Mouse (Mus musculus): Measurements from ENCODE around the gene Eif4g1. TPM values are rescaled to one million over a fixed set of nuclear protein-coding genes. Genes with fewer than 3 reads are reported as not detected.
A peak's percentile ranks its signal among the peaks of the same experiment; 100 is the strongest.

The Eif4g1 gene
- polyA plus RNA-seq, 1 experiment from 2014 or later = 129 TPM

DNA sequence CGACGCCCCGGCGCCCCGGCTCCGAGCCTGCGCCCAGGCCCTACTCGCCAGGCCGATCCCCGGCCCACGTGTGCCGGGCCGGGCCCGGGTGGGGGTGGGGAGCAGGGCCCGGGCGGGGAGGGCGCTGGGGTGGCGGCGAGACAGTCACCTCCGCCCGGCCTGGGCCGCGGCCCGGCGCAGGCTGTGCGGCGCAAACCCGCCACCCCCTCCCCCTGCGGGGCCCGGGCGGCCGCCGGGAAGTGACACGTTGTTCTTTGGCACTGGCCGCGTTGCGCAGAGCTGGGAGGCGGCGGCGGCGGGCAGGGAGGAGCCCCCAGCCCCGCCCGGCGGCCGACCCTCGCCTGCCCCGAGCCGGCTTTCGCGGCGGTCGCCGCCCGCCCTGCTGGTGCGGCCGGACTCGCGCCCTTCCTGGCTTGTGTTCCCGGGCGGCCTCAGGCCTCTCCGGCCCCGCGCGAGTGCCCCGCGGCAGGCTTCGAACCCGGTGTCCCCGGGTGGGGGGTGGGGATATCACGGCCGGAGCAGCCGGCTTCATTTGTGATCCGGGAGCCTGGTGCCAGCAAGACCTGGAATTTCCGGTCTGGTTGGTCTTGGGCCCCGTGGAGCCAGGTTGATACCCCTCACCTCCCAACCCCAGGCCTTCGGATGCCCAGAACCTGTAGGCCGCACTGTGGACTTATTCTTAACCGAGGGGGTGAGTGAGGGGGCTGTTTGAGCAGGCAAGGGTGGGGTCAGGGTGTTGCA lies 5.0 kb downstream of the Eif4g1 start:
- WGBS = under 1% methylated on average over 68 of the region's 78 CpGs
- peak overlapping the region; percentile 93 for H3K4me3 ChIP-seq
- no peaks in the 10 kb centered on the region for H3K9me3 ChIP-seq
- H3K9ac ChIP-seq = peak overlapping the region; percentile 99
- H3K36me3 ChIP-seq = peaks cover 41% of the 10 kb centered on the region
- H3K4me1 ChIP-seq = peaks cover 38% of the 10 kb centered on the region
- H3K27ac ChIP-seq (replicated peaks) = peak overlapping the region; percentile 97
- ATAC-seq (ENCODE audit: extremely low read depth, insufficient number of reproducible peaks, low FRiP score, low TSS enrichment) = peak; percentile 81
- peak overlapping the region; percentile 98 for H3K4me2 ChIP-seq
- H3K27me3 ChIP-seq (replicated peaks) = no peaks in the 10 kb centered on the region

DNA sequence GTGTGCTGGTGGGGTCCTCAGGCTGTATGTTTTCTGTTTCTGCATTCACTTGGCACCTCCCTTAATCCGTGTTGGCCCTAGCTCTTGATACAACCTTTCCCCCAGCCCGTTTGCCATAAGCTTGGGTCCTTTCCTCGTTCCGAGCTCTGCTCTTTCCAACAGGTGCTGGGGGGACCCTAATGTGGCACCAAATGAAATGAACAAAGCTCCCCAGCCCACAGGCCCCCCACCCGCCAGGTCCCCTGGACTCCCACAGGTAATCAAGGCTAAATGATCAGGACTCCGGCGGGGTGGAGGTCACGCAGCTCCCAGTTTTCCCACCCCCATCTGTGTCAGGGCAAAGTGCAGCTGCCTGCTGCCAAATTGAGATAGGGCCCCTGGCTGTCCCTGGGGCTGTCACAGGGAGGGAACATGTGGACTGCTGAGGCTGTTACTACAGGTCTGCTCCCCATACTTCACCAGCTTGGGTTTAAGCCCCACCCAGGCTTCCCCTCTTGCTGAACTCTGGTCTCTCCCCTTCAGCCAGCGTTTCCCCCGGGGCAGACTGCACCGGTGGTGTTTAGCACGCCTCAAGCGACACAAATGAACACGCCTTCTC lies 5.7 kb downstream of the Eif4g1 start:
- WGBS = 4% methylated on average over 14 of the region's 14 CpGs
- no peak for ATAC-seq (ENCODE audit: extremely low read depth, insufficient number of reproducible peaks, low FRiP score, low TSS enrichment)
- Histone ChIP-seq H3K27ac (replicated peaks) (peak overlapping the region; percentile 97), H3K27me3 (replicated peaks) (no peaks in the 10 kb centered on the region), H3K4me2 (peak overlapping the region; percentile 98), H3K36me3 (peaks cover 48% of the 10 kb centered on the region), H3K9me3 (no peaks in the 10 kb centered on the region), H3K4me3 (peak overlapping the region; percentile 93), H3K9ac (peak overlapping the region; percentile 99), H3K4me1 (peaks cover 40% of the 10 kb centered on the region)

DNA sequence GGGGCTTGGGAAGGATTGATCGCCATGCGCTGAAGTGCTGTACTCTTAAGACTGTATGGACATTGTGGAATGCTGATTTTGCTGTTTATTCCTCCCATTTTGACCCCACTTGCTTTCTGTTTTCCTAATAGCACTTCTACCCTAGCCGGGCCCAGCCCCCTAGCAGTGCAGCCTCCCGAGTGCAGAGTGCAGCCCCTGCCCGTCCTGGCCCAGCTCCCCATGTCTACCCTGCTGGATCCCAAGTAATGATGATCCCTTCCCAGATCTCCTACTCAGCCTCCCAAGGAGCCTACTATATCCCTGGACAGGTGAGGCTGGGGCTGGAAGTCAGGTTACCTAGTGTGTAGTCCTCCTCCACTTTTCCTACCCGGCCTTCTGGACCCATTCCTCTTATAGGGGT lies 7.1 kb downstream of the Eif4g1 start:
- H3K4me3 ChIP-seq = peak overlapping the region; percentile 93
- peaks cover 62% of the 10 kb centered on the region for H3K36me3 ChIP-seq
- ATAC-seq (ENCODE audit: extremely low read depth, insufficient number of reproducible peaks, low FRiP score, low TSS enrichment) = no peak
- H3K9me3 ChIP-seq = no peaks in the 10 kb centered on the region
- peak overlapping the region; percentile 98 for H3K4me2 ChIP-seq
- WGBS = 84% methylated on average over 6 of the region's 6 CpGs
- peak overlapping the region; percentile 99; the same call in 1 of the 2 replicates for H3K9ac ChIP-seq
- H3K27me3 ChIP-seq (replicated peaks) = no peaks in the 10 kb centered on the region
- H3K4me1 ChIP-seq = peaks cover 40% of the 10 kb centered on the region
- no peak overlapping the region for H3K27ac ChIP-seq (replicated peaks)

DNA sequence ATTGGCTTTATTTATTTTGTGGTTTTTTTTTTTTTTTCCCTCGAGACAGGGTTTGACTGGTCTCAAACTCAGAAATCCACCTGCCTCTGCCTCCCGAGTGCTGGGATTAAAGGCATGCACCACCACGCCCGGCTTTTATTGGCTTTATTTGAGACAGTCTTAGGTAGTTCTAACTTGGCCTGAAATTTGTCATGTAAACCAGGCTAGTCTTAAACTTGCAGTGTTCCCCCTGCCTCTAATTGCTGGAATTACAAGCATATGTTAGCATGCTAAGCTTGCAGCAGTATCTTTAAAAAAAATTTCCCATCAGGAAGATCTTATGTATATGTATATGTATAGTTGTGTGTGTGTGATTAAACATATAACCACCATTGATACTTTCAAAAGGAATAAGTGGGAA lies 8.6 kb downstream of the Eif4g1 start:
- no peak overlapping the region for H3K27ac ChIP-seq (replicated peaks)
- 84% methylated on average over 4 of the region's 4 CpGs for WGBS
- no peak overlapping the region for H3K4me2 ChIP-seq
- H3K9ac ChIP-seq = no peak overlapping the region
- ATAC-seq (ENCODE audit: extremely low read depth, insufficient number of reproducible peaks, low FRiP score, low TSS enrichment) = no peak
- no peaks in the 10 kb centered on the region for H3K27me3 ChIP-seq (replicated peaks)
- H3K4me3 ChIP-seq = no peak overlapping the region
- peaks cover 76% of the 10 kb centered on the region for H3K36me3 ChIP-seq
- H3K4me1 ChIP-seq = peaks cover 40% of the 10 kb centered on the region
- no peaks in the 10 kb centered on the region for H3K9me3 ChIP-seq

DNA sequence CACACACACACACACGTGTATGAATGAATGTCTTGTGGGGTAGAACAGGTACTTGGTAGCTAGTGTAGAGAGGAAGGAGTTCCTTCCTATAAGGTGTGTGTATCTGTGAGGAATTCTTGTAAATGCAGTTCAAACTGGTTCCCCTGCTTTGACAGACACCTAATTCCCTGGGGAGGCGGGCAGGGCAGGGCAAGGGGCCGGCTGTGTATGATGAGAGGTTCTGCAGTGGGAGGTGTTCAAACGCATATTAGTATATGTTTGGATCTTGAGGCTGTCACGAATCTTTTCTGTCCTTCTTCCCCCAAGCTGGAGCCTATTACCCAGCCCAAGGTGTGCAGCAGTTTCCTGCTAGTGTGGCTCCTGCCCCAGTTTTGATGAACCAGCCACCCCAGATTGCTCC lies 9.3 kb downstream of the Eif4g1 start:
- Histone ChIP-seq H3K4me2 (no peak overlapping the region), H3K36me3 (peaks cover 83% of the 10 kb centered on the region), H3K4me3 (no peak overlapping the region), H3K27ac (replicated peaks) (peak overlapping the region; percentile 58), H3K9ac (peak overlapping the region; percentile 50), H3K4me1 (peaks cover 34% of the 10 kb centered on the region), H3K27me3 (replicated peaks) (no peaks in the 10 kb centered on the region), H3K9me3 (no peaks in the 10 kb centered on the region)
- 81% methylated on average over 5 of the region's 5 CpGs for WGBS
- no peak for ATAC-seq (ENCODE audit: extremely low read depth, insufficient number of reproducible peaks, low FRiP score, low TSS enrichment)

DNA sequence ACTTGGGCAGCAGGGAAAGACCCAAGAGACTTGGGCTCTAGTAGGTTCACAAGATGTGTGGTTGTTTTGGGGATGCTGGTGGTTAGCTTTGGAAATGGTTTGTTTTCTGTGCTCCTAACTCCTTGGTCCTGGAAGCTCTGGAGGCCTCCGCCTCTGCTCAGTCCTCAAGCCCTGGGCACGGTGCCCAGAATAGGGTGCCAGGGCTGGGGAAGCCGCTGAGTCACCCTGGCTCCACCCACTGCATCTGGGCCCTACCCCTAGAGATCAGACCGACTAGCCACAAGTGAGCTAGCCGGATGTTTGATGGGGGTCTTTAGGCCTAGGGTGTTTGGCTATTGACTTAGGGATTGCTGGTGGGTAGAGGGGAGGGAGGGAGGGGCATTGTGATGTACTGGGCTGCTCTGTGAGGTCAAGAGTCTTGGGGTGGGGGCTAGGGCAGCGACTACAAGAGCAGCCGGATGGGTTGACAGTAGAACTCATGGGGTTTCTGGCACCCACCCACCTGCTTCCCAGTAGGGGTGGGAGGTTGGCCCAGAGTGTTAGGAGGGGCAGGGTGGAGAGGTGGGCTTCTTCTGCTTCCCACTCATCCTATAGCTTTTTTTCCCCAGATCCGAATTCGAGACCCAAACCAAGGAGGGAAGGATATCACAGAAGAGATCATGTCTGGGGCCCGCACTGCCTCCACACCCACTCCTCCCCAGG lies 10.0 kb downstream of the Eif4g1 start:
- ATAC-seq (ENCODE audit: extremely low read depth, insufficient number of reproducible peaks, low FRiP score, low TSS enrichment) = no peak
- Histone ChIP-seq H3K36me3 (peaks cover 91% of the 10 kb centered on the region), H3K9ac (peak overlapping the region; percentile 50), H3K27ac (replicated peaks) (peak overlapping the region; percentile 58), H3K9me3 (no peaks in the 10 kb centered on the region), H3K4me1 (peaks cover 34% of the 10 kb centered on the region), H3K4me3 (no peak overlapping the region), H3K4me2 (no peak overlapping the region), H3K27me3 (replicated peaks) (no peaks in the 10 kb centered on the region)
- 70% methylated on average over 10 of the region's 10 CpGs for WGBS

DNA sequence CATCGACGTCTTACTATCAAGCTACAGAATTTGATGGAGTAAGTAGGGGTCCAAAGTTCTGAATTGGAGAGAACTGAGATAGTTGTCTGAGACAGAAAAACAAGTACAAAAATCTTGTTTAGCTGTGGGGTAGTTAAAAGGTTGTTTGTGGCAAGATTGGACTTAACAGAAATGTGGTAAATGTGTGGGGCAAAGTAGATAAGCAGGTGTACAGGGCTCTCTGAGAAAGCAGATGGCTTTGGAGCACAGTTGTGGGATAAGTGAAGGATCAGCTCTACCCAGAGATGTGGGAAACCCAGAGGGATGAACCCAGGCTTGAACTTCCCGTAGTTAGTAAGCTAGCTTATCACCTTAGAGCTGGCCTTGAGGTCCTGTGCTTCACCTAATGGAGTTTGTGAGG lies 22.7 kb downstream of the Eif4g1 start:
- H3K36me3 ChIP-seq = peaks cover 70% of the 10 kb centered on the region
- H3K4me2 ChIP-seq = no peak overlapping the region

DNA sequence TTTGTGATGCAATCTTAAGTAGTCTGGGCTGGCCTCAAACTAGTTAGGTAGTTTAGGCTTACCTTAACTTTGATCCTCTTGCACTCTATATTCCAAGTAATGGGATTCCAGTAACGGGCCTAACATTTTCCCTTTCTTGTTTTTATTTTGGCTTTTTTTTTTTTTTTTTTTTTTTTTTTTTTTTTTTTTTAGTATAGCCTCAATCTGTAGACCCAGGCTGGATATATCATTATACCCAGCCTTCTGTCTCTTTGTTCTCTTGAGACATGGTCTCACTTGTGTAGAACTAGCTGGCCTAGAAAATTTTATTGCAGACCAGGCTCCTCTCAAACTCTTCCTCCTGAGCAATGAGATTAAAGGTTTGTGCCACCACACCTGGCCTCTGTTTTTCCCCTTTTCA lies 23.5 kb downstream of the Eif4g1 start:
- WGBS = 59% methylated on average over 1 of the region's 1 CpGs
- peaks cover 61% of the 10 kb centered on the region for H3K36me3 ChIP-seq
- ATAC-seq (ENCODE audit: extremely low read depth, insufficient number of reproducible peaks, low FRiP score, low TSS enrichment) = no peak

More for the DNA sequence above, 22.7 kb downstream of the Eif4g1 start:
- 73% methylated on average over 3 of the region's 3 CpGs for WGBS
- Histone ChIP-seq H3K27ac (replicated peaks) (no peak overlapping the region), H3K9ac (no peak overlapping the region), H3K9me3 (no peaks in the 10 kb centered on the region), H3K27me3 (replicated peaks) (peaks cover 4% of the 10 kb centered on the region; the same call in 1 of the 2 replicates), H3K4me3 (no peak overlapping the region), H3K4me1 (peaks cover 29% of the 10 kb centered on the region)
- ATAC-seq (ENCODE audit: extremely low read depth, insufficient number of reproducible peaks, low FRiP score, low TSS enrichment) = no peak

DNA sequence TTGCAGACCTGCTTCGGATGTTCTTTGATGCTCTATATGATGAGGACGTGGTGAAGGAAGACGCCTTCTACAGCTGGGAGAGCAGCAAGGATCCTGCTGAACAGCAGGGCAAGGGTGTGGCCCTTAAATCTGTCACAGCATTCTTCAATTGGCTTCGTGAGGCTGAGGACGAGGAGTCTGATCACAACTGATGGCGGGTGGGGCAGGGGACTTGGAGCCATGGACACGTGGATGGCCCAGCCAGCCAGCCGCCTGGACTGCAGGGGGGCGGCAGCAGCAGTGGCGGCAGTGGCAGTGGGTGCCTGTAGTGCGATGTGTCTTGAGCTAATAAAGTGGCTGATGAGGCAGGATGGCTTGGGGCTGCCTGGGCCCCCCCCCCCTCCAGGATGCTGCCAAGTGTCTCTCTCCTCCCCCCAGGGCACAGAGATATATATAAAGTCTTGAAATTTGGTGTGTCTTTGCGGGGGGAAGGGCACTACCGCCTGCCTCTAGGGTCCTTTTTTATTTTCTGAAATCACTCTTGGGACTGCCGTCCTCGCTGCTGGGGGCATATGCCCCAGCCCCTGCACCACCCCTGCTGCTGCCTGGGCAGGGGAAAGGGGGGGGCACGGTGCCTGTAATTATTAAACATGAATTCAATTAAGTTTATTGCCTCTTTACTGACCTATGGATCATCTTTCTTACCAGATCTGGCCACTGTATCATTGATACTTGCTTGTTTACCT lies 24.3 kb downstream of the Eif4g1 start:
- Histone ChIP-seq H3K4me3 (peak overlapping the region; percentile 68), H3K27me3 (replicated peaks) (peaks cover 8% of the 10 kb centered on the region), H3K9me3 (no peaks in the 10 kb centered on the region), H3K27ac (replicated peaks) (peak overlapping the region; percentile 84; the same call in 1 of the 2 replicates), H3K36me3 (peaks cover 53% of the 10 kb centered on the region), H3K4me2 (peak overlapping the region; percentile 86), H3K9ac (0 out of 2 replicates have a peak overlapping the region, but pooled peaks have one; percentile 14), H3K4me1 (peaks cover 39% of the 10 kb centered on the region)
- no peak for ATAC-seq (ENCODE audit: extremely low read depth, insufficient number of reproducible peaks, low FRiP score, low TSS enrichment)
- WGBS = 46% methylated on average over 16 of the region's 16 CpGs

More for the DNA sequence above, 23.5 kb downstream of the Eif4g1 start:
- H3K4me1 ChIP-seq = peaks cover 37% of the 10 kb centered on the region
- H3K9me3 ChIP-seq = no peaks in the 10 kb centered on the region
- no peak overlapping the region for H3K9ac ChIP-seq
- H3K4me3 ChIP-seq = no peak overlapping the region
- H3K27me3 ChIP-seq (replicated peaks) = peaks cover 7% of the 10 kb centered on the region
- no peak overlapping the region for H3K27ac ChIP-seq (replicated peaks)
- H3K4me2 ChIP-seq = no peak overlapping the region

DNA sequence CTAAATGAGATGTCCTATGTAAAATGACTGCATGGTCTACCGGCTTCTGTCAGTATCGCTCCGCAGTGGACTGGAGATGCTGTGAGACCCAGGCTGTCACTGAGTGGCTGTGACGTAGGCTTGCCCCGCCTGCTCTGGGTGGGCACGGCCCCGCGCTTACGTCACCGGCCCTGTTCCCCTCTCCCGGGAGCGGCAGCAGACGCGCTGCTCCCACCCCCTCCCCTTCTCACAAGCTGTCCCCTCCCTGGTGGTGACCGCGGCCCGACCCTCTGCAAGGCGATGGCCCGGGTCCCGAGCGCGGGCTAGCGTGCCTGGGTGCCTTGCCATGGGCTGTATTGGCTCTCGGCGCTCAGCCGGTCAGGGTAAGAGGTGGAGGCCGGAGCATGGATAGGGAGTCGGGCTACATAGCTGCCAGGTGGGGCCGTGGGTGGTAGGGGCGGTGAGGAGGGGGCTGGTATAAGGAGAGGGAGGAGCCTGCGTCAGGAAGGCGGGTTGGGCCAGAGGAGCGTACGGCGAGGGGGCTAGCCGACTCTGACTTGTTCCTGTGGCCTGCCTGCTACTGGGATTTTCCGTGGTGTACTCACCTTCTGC lies 25.1 kb downstream of the Eif4g1 start, which contains the start of gene Fam131a:
Gene Fam131a, plus strand, starts transcription at position 131 of the 591 bp plus-strand sequence.
- Histone ChIP-seq H3K27ac (replicated peaks) (peak within 1 kb of the TSS; percentile 84), H3K4me3 (peak within 1 kb of the TSS; percentile 68), H3K27me3 (replicated peaks) (peaks cover 8% of the 10 kb centered on the region), H3K4me2 (peak within 1 kb of the TSS; percentile 86), H3K9ac (peak within 1 kb of the TSS; percentile 86), H3K36me3 (peaks cover 45% of the 10 kb centered on the region), H3K4me1 (peaks cover 39% of the 10 kb centered on the region), H3K9me3 (no peaks in the 10 kb centered on the region)
- peak; percentile 88 for ATAC-seq (ENCODE audit: extremely low read depth, insufficient number of reproducible peaks, low FRiP score, low TSS enrichment)
- under 1% methylated on average over 37 of the region's 37 CpGs for WGBS
